ENCODE assay signal across 7 mouse cellular contexts in genomic region chr7:27941869-27942268, GRCm38 (mm10). TPM values are rescaled to one million over a fixed set of nuclear protein-coding genes. Genes with fewer than 3 reads are reported as not detected.
A peak's percentile ranks its signal among the peaks of the same experiment; 100 is the strongest.
DNase-seq lines count a peak whose midpoint lies in the region; TF ChIP-seq lines count a peak whose summit lies in the region.
"Not testable (repeated sequence)": the region's sequence is repeated elsewhere in the genome, so short reads cannot be mapped to it uniquely, and the experiment has no call there.

No protein-coding gene starts in this region.

- not testable (repeated sequence) for TF ChIP-seq POLR2A in MEL (IDR thresholded peaks at IDR 0.05; ENCODE audit: control insufficient read depth in 1 of 2, insufficient read depth in 1 of 2, low read depth in 1 of 2, low read length in 2 of 2, poor library complexity in 1 of 2); kidney, adult 2 months (IDR thresholded peaks at IDR 0.05; ENCODE audit: low read depth, low read length)

- TF ChIP-seq RAD21 in MEL (IDR thresholded peaks at IDR 0.05; ENCODE audit: low read depth, low read length), result not testable (repeated sequence)

- H3K4me1 ChIP-seq in MEL (ENCODE audit: control insufficient read depth in 1 of 2, insufficient read depth in 2 of 2, low read length in 2 of 2); kidney, adult 2 months (ENCODE audit: control insufficient read depth, insufficient read depth, low read length): not testable (repeated sequence)

- not testable (repeated sequence) for H3K36me3 ChIP-seq in MEL (ENCODE audit: control insufficient read depth in 1 of 2, insufficient read depth in 2 of 2, low read length in 2 of 2); kidney, adult 2 months (ENCODE audit: control insufficient read depth, insufficient read depth, low read length)

- not testable (repeated sequence) for TF ChIP-seq EP300 in MEL (IDR thresholded peaks at IDR 0.05; ENCODE audit: low read depth in 1 of 2, low read length in 2 of 2)

- H3K9me3 ChIP-seq in MEL (replicated peaks; ENCODE audit: insufficient read depth, low read length), result not testable (repeated sequence)

- not testable (repeated sequence) for H3K9ac ChIP-seq in MEL (ENCODE audit: control insufficient read depth, low read depth, low read length, poor library complexity, severe bottlenecking)

- H3K27me3 ChIP-seq in MEL (ENCODE audit: control insufficient read depth in 1 of 2, insufficient read depth in 2 of 2, low read length in 2 of 2); kidney, adult 2 months (replicated peaks; ENCODE audit: control insufficient read depth, insufficient read depth, low read length): not testable (repeated sequence)

- DNase-seq in MEL (ENCODE audit: low read depth, low spot score), result peak; percentile 38
- DNase-seq in cerebellum, adult 8-10 months, result peak; percentile 12
- peak; percentile 25 for DNase-seq in gastrocnemius, postnatal 10 days
- peak; percentile 28 for DNase-seq in kidney, adult 2 months
- DNase-seq in left cerebral cortex, adult 18-20 months (ENCODE audit: low spot score in 2 of 2), result peak; percentile 13 to 17
- DNase-seq in lung, postnatal 25 days (ENCODE audit: low spot score), result peak; percentile 14
- peak; percentile 16 for DNase-seq in right cerebral cortex, postnatal 4 days

- not testable (repeated sequence) for H3K79me2 ChIP-seq in MEL (ENCODE audit: control insufficient read depth, insufficient read depth, low read length, poor library complexity)

- 42% methylated on average over 5 of the region's 7 CpGs for WGBS in kidney, adult 2 months

- not testable (repeated sequence) for H3K4me3 ChIP-seq in MEL (ENCODE audit: control insufficient read depth in 1 of 2, insufficient read depth in 1 of 2, low read depth in 2 of 2, low read length in 2 of 2); kidney, adult 2 months (ENCODE audit: insufficient read depth, low read depth, low read length)

- not testable (repeated sequence) for H3K27ac ChIP-seq in MEL (ENCODE audit: control insufficient read depth, low read depth, low read length); kidney, adult 2 months (ENCODE audit: insufficient read depth, low read depth, low read length)

- peak in 2 of 3 experiments; percentile 21 to 45; a peak in 2 of 6 replicates for TF ChIP-seq CTCF in MEL (IDR thresholded peaks at IDR 0.05 in 2 of 3, conservative IDR thresholded peaks at IDR 0.05 in 1 of 3; ENCODE audit: control insufficient read depth in 1 of 3, insufficient read depth in 1 of 3, low read depth in 2 of 3, low read length in 3 of 3, poor library complexity in 1 of 3, severe bottlenecking in 1 of 3)
- TF ChIP-seq CTCF in kidney, adult 2 months (conservative IDR thresholded peaks at IDR 0.05; ENCODE audit: insufficient read depth, insufficient read length, low read depth, low read length), result not testable (repeated sequence)

RNA-seq across cellular contexts. Expression of gene Zfp974, which starts 12.6 kb away (rescaled TPM):
- total RNA-seq in MEL (2012; rRNA removed), result 2.0 and 2.3 TPM in 2 replicates
- 1 to 10 TPM in 1 of 2 experiments, not detected in 1; 1.4 TPM for polyA plus RNA-seq in MEL (2012; ENCODE audit: insufficient read depth in 1 of 2, insufficient read length in 2 of 2, low read depth in 1 of 2, low replicate concordance in 2 of 2, missing spikeins in 1 of 2)
- total RNA-seq in gastrocnemius, postnatal 10 days (2021), result 1 to 10 TPM; 5.5 to 6.3 TPM
- polyA plus RNA-seq in kidney, adult 2 months (2012; rRNA removed), result 2.1 and 2.5 TPM in 2 replicates
- 10 to 100 TPM; 15.0 to 17.5 TPM for total RNA-seq in left cerebral cortex, adult 18-20 months (2021)

RNA-seq across cellular contexts. Expression of gene Zfp780b, which starts 37.1 kb away (rescaled TPM):
- total RNA-seq in MEL (2012; rRNA removed), result 9.7 and 10.6 TPM in 2 replicates
- polyA plus RNA-seq in MEL (2012; ENCODE audit: insufficient read depth in 1 of 2, insufficient read length in 2 of 2, low read depth in 1 of 2, low replicate concordance in 2 of 2, missing spikeins in 1 of 2), result 1 to 10 TPM in 1 of 2 experiments, not detected in 1; 4.5 TPM
- total RNA-seq in gastrocnemius, postnatal 10 days (2021), result 1 to 10 TPM; 7.1 to 7.9 TPM
- 1.6 and 2.2 TPM in 2 replicates for polyA plus RNA-seq in kidney, adult 2 months (2012; rRNA removed)
- total RNA-seq in left cerebral cortex, adult 18-20 months (2021), result 10 to 100 TPM; 21.4 to 22.0 TPM
